In genomic region chr9:118478458-118478838, GRCm38 (mm10) we compare ENCODE assay signal across 8 mouse cellular contexts. TPM values are rescaled to one million over a fixed set of nuclear protein-coding genes. Genes with fewer than 3 reads are reported as not detected.
DNase-seq lines count a peak whose midpoint lies in the region; ATAC-seq and TF ChIP-seq lines count a peak whose summit lies in the region.

No protein-coding gene starts in this region.

- TF ChIP-seq CTCF in cerebellum, adult 2 months (IDR thresholded peaks at IDR 0.05; ENCODE audit: borderline replicate concordance, insufficient read depth, low read depth, low read length): peak; percentile 23; the same call in 1 of the 2 replicates

- WGBS in lung, embryonic 15.5 days: under 1% methylated on average over 27 of the region's 29 CpGs
- 0% methylated on average over 29 of the region's 29 CpGs for WGBS in cerebellum, adult 2 months
- 0% methylated on average over 26 of the region's 29 CpGs for WGBS in heart, embryonic 16.5 days
- under 1% methylated on average over 28 of the region's 29 CpGs for WGBS in limb, embryonic 13.5 days
- WGBS in neural tube, embryonic 12.5 days: under 1% methylated on average over 29 of the region's 29 CpGs

- DNase-seq in lung, postnatal 10 days: no peak
- peak; percentile 77 to 81 for DNase-seq in cerebellum, adult 2 months
- DNase-seq in urinary bladder, adult 18-20 months (ENCODE audit: low spot score in 2 of 2): no peak
- no peak for DNase-seq in frontal cortex, adult 2 months (ENCODE audit: extremely low spot score in 1 of 2, low spot score in 1 of 2)

- TF ChIP-seq POLR2A in cerebellum, adult 2 months (IDR thresholded peaks at IDR 0.05; ENCODE audit: borderline replicate concordance, insufficient read depth, low read length): 0 out of 2 replicates have a peak, but pooled peaks have one; percentile 15

- H3K36me3 ChIP-seq in lung, embryonic 15.5 days: no peaks in the 10 kb centered on the region
- no peaks in the 10 kb centered on the region for H3K36me3 ChIP-seq in heart, embryonic 16.5 days (ENCODE audit: control insufficient read depth, insufficient read depth)
- H3K36me3 ChIP-seq in limb, embryonic 13.5 days: no peaks in the 10 kb centered on the region
- H3K36me3 ChIP-seq in neural tube, embryonic 12.5 days: no peaks in the 10 kb centered on the region

- H3K4me2 ChIP-seq in lung, embryonic 15.5 days: peak overlapping the region; percentile 82
- H3K4me2 ChIP-seq in heart, embryonic 16.5 days (ENCODE audit: low read depth, low read length): peak overlapping the region; percentile 72
- H3K4me2 ChIP-seq in limb, embryonic 13.5 days (replicated peaks): peak overlapping the region; percentile 74
- H3K4me2 ChIP-seq in neural tube, embryonic 12.5 days (replicated peaks): peak overlapping the region; percentile 55

- H3K4me3 ChIP-seq in lung, embryonic 15.5 days: peak overlapping the region; percentile 43
- peak overlapping the region; percentile 54 for H3K4me3 ChIP-seq in cerebellum, adult 2 months (replicated peaks; ENCODE audit: insufficient read depth, low read depth, low read length)
- peak overlapping the region; percentile 54 for H3K4me3 ChIP-seq in heart, embryonic 16.5 days (ENCODE audit: low read length)
- H3K4me3 ChIP-seq in limb, embryonic 13.5 days: peak overlapping the region; percentile 48
- peak overlapping the region; percentile 33 for H3K4me3 ChIP-seq in neural tube, embryonic 12.5 days

- H3K9ac ChIP-seq in lung, embryonic 15.5 days: no peak overlapping the region
- H3K9ac ChIP-seq in heart, embryonic 16.5 days (ENCODE audit: low read length): peak overlapping the region; percentile 4; the same call in 1 of the 2 replicates
- peak overlapping the region; percentile 45; the same call in 1 of the 2 replicates for H3K9ac ChIP-seq in limb, embryonic 13.5 days
- H3K9ac ChIP-seq in neural tube, embryonic 12.5 days: no peak overlapping the region

- H3K4me1 ChIP-seq in lung, embryonic 15.5 days: peaks cover 22% of the 10 kb centered on the region
- no peaks in the 10 kb centered on the region for H3K4me1 ChIP-seq in cerebellum, adult 2 months (ENCODE audit: control insufficient read depth, insufficient read depth, low read length)
- H3K4me1 ChIP-seq in heart, embryonic 16.5 days (ENCODE audit: control insufficient read depth, insufficient read depth, low read length): peaks cover 13% of the 10 kb centered on the region
- H3K4me1 ChIP-seq in limb, embryonic 13.5 days: peaks cover 35% of the 10 kb centered on the region
- H3K4me1 ChIP-seq in neural tube, embryonic 12.5 days: peaks cover 26% of the 10 kb centered on the region

- H3K9me3 ChIP-seq in lung, embryonic 15.5 days: no peaks in the 10 kb centered on the region
- H3K9me3 ChIP-seq in heart, embryonic 16.5 days (replicated peaks; ENCODE audit: control insufficient read depth, low read length): no peaks in the 10 kb centered on the region
- no peaks in the 10 kb centered on the region for H3K9me3 ChIP-seq in limb, embryonic 13.5 days
- H3K9me3 ChIP-seq in neural tube, embryonic 12.5 days: no peaks in the 10 kb centered on the region

- ATAC-seq in lung, embryonic 15.5 days (ENCODE audit: borderline replicate concordance, extremely low read depth, low FRiP score, low TSS enrichment): peak; percentile 28; the same call in 1 of the 2 replicates
- ATAC-seq in heart, embryonic 16.5 days (replicated peaks; ENCODE audit: extremely low read depth, insufficient read depth, low FRiP score): 0 out of 2 replicates have a peak, but pooled peaks have one; percentile 18
- peak; percentile 25; the same call in 1 of the 2 replicates for ATAC-seq in limb, embryonic 13.5 days (ENCODE audit: low FRiP score, low read depth)
- peak; percentile 30; the same call in 1 of the 2 replicates for ATAC-seq in neural tube, embryonic 12.5 days (ENCODE audit: low FRiP score, low read depth)

- no peak overlapping the region for H3K27ac ChIP-seq in lung, embryonic 15.5 days
- H3K27ac ChIP-seq in cerebellum, adult 2 months (ENCODE audit: insufficient read depth, low read length): peak overlapping the region; percentile 36; the same call in 1 of the 2 replicates
- no peak overlapping the region for H3K27ac ChIP-seq in heart, embryonic 16.5 days (ENCODE audit: low read length)
- no peak overlapping the region for H3K27ac ChIP-seq in limb, embryonic 13.5 days
- no peak overlapping the region for H3K27ac ChIP-seq in neural tube, embryonic 12.5 days

- peaks cover 92% of the 10 kb centered on the region for H3K27me3 ChIP-seq in lung, embryonic 15.5 days
- no peaks in the 10 kb centered on the region for H3K27me3 ChIP-seq in cerebellum, adult 2 months (ENCODE audit: control insufficient read depth, insufficient read depth, low read length)
- peaks cover 69% of the 10 kb centered on the region for H3K27me3 ChIP-seq in heart, embryonic 16.5 days (ENCODE audit: control insufficient read depth, insufficient read depth, low read length)
- peaks cover 90% of the 10 kb centered on the region for H3K27me3 ChIP-seq in limb, embryonic 13.5 days
- peaks cover 89% of the 10 kb centered on the region for H3K27me3 ChIP-seq in neural tube, embryonic 12.5 days (replicated peaks)

RNA-seq across cellular contexts. Expression of gene Eomes, which starts 0.4 kb away (rescaled TPM):
- polyA plus RNA-seq in lung, embryonic 15.5 days (2015; fragmentation: Nextera tagmentation; extraction: Ambion mirVana): 0.08 TPM in 1 of 2 replicates, not detected in the other
- 6.0 and 6.9 TPM in 2 replicates for polyA plus RNA-seq in cerebellum, adult 2 months (2012; rRNA removed)
- 0.09 and 0.11 TPM in 2 replicates for polyA plus RNA-seq in heart, embryonic 16.5 days (2015; fragmentation: Nextera tagmentation; extraction: Ambion mirVana)
- 0.28 and 0.71 TPM in 2 replicates for polyA plus RNA-seq in limb, embryonic 13.5 days (2015; fragmentation: Nextera tagmentation; extraction: Ambion mirVana)
- 0.05 and 0.08 TPM in 2 replicates for polyA plus RNA-seq in neural tube, embryonic 12.5 days (2016; fragmentation: Nextera tagmentation; extraction: Ambion mirVana)
- 28.9 and 29.1 TPM in 2 replicates for polyA plus RNA-seq in frontal cortex, adult 2 months (2012; rRNA removed)

RNA-seq across cellular contexts. Expression of gene Golga4, which starts 27.6 kb away (rescaled TPM):
- polyA plus RNA-seq in lung, embryonic 15.5 days (2015; fragmentation: Nextera tagmentation; extraction: Ambion mirVana): 39.2 and 43.5 TPM in 2 replicates
- 61.5 and 65.7 TPM in 2 replicates for polyA plus RNA-seq in cerebellum, adult 2 months (2012; rRNA removed)
- polyA plus RNA-seq in heart, embryonic 16.5 days (2015; fragmentation: Nextera tagmentation; extraction: Ambion mirVana): 51.5 and 54.6 TPM in 2 replicates
- polyA plus RNA-seq in limb, embryonic 13.5 days (2015; fragmentation: Nextera tagmentation; extraction: Ambion mirVana): 52.0 and 56.0 TPM in 2 replicates
- polyA plus RNA-seq in neural tube, embryonic 12.5 days (2016; fragmentation: Nextera tagmentation; extraction: Ambion mirVana): 63.5 and 67.0 TPM in 2 replicates
- 70.4 and 71.5 TPM in 2 replicates for polyA plus RNA-seq in frontal cortex, adult 2 months (2012; rRNA removed)

Comparison
In these comparisons a context has a peak if more than half of its experiments do, and no peak if none do; other contexts are left out.
1. H3K9ac ChIP-seq: peak in heart, embryonic 16.5 days (single experiment) and limb, embryonic 13.5 days (single experiment); none in lung, embryonic 15.5 days (single experiment) and neural tube, embryonic 12.5 days (single experiment).
2. DNase-seq: peak in cerebellum, adult 2 months (2 of 2); none in lung, postnatal 10 days (single experiment), urinary bladder, adult 18-20 months (0 of 2) and frontal cortex, adult 2 months (0 of 2).
3. Peak in every context shown above with its lines, with median percentiles within 50 percentile points of each other: ATAC-seq, H3K4me2 ChIP-seq and H3K4me3 ChIP-seq.